Mouse (Mus musculus) hindbrain, embryonic 15.5 days (tissue): ENCODE results near the gene Dnajb12. TPM values are rescaled to one million over a fixed set of nuclear protein-coding genes. Genes with fewer than 3 reads are reported as not detected.

ENCODE experiments used
- ATAC-seq: fragments of 200-750 bp; cut with Nextera tagmentation; 2 replicates; pipeline ENCODE4 v1.8.0; 2017; ENCODE audit warnings: low read depth, moderate number of reproducible peaks, moderate TSS enrichment; ENCODE audit not compliant: low FRiP score
- H3K27ac ChIP-seq: fragments of 300-500 bp; sonication (generic); replicated peaks from 2 replicates; pipeline ENCODE4 v1.5.1; 2015; ENCODE audit warnings: mild to moderate bottlenecking, inconsistent platforms
- H3K27me3 ChIP-seq: fragments of 300-500 bp; sonication (generic); 2 replicates; pipeline ENCODE4 v1.6.1; 2015; ENCODE audit warnings: control low read depth, inconsistent platforms
- H3K36me3 ChIP-seq: fragments of 300-500 bp; sonication (generic); 2 replicates; pipeline ENCODE4 v1.6.1; 2015; ENCODE audit warnings: control low read depth, inconsistent platforms
- H3K4me1 ChIP-seq: fragments of 300-500 bp; sonication (generic); replicated peaks from 2 replicates; pipeline ENCODE4 v1.6.1; 2015; ENCODE audit warnings: control low read depth, inconsistent platforms
- H3K4me2 ChIP-seq: fragments of 300-500 bp; sonication (generic); 2 replicates; pipeline ENCODE4 v1.6.1; 2015; ENCODE audit warnings: moderate library complexity, mild to moderate bottlenecking, inconsistent platforms
- H3K4me3 ChIP-seq: fragments of 300-500 bp; sonication (generic); 2 replicates; pipeline ENCODE4 v1.5.1; 2015; ENCODE audit warnings: mild to moderate bottlenecking, inconsistent platforms
- H3K9ac ChIP-seq: fragments of 300-500 bp; sonication (generic); 2 replicates; pipeline ENCODE4 v1.6.1; 2015; ENCODE audit warnings: inconsistent platforms
- H3K9me3 ChIP-seq: fragments of 300-500 bp; sonication (generic); 2 replicates; pipeline ENCODE4 v1.6.1; 2016; ENCODE audit warnings: control low read depth, inconsistent platforms
- WGBS: fragments of 180-500 bp; shearing (Covaris S2); methylation state at CpG from one replicate; pipeline ENCODE4 v1.1.7; 2015; 5-methylcytosine and 5-hydroxymethylcytosine counted together
- polyA plus RNA-seq: library from polyadenylated mRNA; unstranded; fragments of >200 nt; fragmentation: Nextera tagmentation; extraction: Ambion mirVana; gene quantifications from 2 replicates; pipeline ENCODE4 v1.2.1, GENCODE M21; 2015

Gene Dnajb12
- polyA plus RNA-seq, 1 experiment from 2014 or later = 24.6 TPM

DNA sequence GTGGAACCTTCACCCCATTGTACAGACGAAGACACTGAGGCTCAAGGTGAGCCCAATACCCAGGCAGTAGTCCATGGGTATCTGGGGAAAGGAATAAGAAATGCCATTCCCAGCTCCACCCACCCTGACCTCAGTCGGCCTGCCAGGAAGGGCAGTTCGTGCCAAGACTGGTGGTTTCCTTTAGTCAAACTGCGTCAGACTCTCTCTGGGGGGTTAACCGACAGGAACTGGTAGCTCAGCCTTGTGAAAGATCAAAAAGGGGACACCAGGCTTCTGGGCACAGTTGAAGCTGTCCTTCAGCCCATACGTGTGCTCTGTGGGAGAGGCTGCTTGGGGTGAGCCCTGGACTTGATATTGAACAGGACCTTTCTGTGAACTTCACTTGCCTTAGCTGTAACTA is 53.2 kb downstream of the Dnajb12 start:
- Histone ChIP-seq H3K4me1 (peaks cover 6% of the 10 kb centered on the region; the same call in 1 of the 2 replicates), H3K27me3 (no peaks in the 10 kb centered on the region), H3K4me3 (no peak overlapping the region), H3K9ac (no peak overlapping the region), H3K9me3 (no peaks in the 10 kb centered on the region), H3K36me3 (no peaks in the 10 kb centered on the region), H3K4me2 (no peak overlapping the region), H3K27ac (no peak overlapping the region)
- WGBS = 80% methylated on average over 6 of the region's 6 CpGs
- no peak for ATAC-seq

DNA sequence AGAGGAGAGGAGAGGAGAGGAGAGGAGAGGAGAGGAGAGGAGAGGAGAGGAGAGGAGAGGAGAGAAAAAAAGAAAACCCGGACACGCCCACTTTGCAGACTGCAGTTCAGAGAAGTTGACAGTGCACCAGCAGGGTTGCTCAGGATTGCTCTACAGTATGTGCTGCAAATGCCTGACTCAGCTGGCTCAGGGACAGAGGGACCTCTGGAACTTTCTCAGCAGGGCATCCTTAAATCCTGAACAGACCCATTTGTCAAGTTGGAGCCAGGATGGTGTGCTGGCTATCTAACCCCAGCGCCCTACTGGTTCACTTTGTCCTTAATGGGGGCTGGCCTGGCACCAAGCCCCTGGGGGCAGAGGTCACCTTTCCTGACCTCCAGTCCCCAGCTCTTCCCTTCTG is 54.7 kb downstream of the Dnajb12 start:
- H3K4me1 ChIP-seq = peaks cover 6% of the 10 kb centered on the region; the same call in 1 of the 2 replicates
- no peak overlapping the region for H3K9ac ChIP-seq
- ATAC-seq = no peak
- WGBS = 25% methylated on average over 3 of the region's 3 CpGs
- no peaks in the 10 kb centered on the region for H3K36me3 ChIP-seq
- no peaks in the 10 kb centered on the region for H3K27me3 ChIP-seq
- H3K9me3 ChIP-seq = no peaks in the 10 kb centered on the region
- H3K27ac ChIP-seq = no peak overlapping the region
- no peak overlapping the region for H3K4me2 ChIP-seq
- H3K4me3 ChIP-seq = no peak overlapping the region

DNA sequence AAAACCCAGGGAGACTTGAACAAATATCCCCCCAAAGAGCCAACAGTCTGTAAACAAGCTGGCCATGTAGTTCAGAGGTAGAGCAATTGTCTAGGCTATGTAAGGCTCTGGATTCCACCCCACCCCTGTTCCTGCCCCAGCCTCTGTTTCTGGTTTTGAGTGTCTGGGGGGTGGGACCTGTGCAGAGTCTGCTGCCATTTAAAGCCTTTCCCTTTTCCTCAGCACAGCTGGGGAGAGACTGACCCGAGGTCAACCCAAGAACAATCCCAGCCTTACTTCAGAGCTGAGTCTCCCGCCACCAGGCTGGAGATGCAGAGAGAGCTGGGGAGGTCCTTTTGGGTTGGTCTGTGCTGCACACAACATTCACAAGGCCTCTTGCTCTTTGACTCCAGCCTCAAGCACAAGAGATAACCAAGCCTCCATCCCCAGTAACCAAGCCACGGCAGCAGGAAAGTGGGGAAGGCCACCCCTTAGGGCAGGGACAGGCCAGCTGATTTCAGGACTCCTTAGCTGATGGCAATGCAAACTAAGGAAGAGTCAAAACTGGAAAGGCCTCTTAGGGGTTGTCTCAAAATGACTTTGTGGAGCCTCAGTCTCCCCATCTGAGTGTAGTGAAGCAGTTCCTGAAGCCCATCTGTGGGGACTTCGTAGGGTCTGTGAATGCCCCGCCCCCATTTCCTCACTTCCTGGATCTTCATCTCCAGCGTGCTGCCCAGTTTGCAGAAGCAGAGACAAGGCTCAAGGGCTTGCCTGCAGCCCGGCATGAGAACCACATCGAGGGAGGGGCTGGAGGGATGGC is 56.9 kb downstream of the Dnajb12 start:
- no peaks in the 10 kb centered on the region for H3K4me1 ChIP-seq
- H3K36me3 ChIP-seq = no peaks in the 10 kb centered on the region
- no peak overlapping the region for H3K9ac ChIP-seq
- no peaks in the 10 kb centered on the region for H3K27me3 ChIP-seq
- no peak for ATAC-seq
- no peak overlapping the region for H3K4me2 ChIP-seq
- no peak overlapping the region for H3K4me3 ChIP-seq
- no peaks in the 10 kb centered on the region for H3K9me3 ChIP-seq
- no peak overlapping the region for H3K27ac ChIP-seq
- 50% methylated on average over 8 of the region's 8 CpGs for WGBS

DNA sequence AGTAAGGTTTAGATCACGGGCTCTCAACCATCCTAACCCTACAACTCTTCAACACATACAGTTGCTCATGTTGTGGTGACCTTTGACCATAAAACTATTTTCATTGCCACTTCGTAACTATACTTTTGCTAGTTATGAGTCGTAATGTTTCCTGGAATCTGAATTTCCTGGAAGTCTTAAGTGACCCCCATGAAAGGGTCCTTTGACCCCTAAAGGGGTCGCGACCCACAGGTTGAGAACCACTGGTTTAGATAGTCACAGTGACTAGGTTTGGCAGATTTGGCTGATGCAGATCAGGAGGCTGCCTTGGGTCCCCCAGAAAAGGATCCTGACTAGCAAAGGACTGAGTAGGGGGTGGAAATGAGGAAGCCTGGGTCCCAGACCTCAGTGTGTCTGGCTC is 59.3 kb downstream of the Dnajb12 start:
- no peaks in the 10 kb centered on the region for H3K27me3 ChIP-seq
- 83% methylated on average over 5 of the region's 5 CpGs for WGBS
- no peak overlapping the region for H3K4me2 ChIP-seq
- H3K9ac ChIP-seq = no peak overlapping the region
- no peak for ATAC-seq
- H3K4me3 ChIP-seq = no peak overlapping the region
- no peaks in the 10 kb centered on the region for H3K36me3 ChIP-seq
- no peak overlapping the region for H3K27ac ChIP-seq
- H3K9me3 ChIP-seq = no peaks in the 10 kb centered on the region
- H3K4me1 ChIP-seq = peaks cover 19% of the 10 kb centered on the region

DNA sequence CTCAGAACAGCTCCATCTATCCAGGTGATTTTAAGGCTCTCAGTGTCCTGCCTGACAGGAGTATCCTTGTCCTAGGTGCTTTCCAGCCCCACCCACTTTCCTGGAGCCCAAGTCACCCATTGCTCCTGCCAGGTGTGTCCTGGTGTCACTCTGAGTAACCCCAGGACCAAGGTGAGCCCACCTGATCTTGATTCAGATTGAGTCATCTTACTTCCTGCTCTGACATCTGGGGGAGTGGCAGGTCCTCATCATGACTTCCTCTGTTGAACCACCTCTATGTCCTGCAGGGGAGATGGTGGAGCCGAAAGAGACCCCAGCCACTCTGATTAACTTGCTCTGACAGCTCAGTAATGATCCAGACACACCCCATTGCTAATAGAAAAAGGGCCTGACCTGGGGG is 59.7 kb downstream of the Dnajb12 start:
- Histone ChIP-seq H3K9ac (no peak overlapping the region), H3K4me3 (no peak overlapping the region), H3K4me1 (peaks cover 22% of the 10 kb centered on the region), H3K9me3 (no peaks in the 10 kb centered on the region), H3K4me2 (no peak overlapping the region), H3K36me3 (no peaks in the 10 kb centered on the region), H3K27ac (no peak overlapping the region), H3K27me3 (no peaks in the 10 kb centered on the region)
- WGBS = 67% methylated on average over 1 of the region's 1 CpGs
- no peak for ATAC-seq

DNA sequence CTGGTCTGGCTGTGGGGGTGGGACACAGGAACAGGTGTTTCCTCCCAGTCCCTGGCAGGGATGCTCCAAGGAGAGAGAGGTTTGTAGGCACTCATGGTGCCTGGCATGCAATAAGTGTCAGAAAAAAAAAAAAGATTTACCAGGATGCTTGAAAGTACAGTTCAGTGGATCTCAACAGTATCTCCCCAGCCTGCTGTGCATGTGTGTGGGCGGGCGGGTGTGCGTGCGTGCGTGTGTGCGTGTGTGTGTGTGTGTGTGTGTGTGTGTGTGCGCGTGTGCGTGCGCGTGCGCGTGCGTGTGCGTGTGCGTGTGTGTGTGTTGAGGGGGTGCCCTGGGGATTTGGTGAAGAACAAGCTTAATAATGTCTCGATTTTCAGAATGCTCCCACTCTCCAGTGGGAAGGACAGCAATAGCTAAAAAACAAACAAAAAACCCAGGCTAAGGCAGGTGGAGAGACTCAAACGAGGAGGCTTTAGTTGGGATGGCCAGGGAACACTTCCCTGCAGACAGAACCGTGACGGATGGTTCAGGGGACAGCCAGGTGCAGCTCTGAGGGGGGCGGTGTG is 63.0 kb downstream of the Dnajb12 start:
- no peaks in the 10 kb centered on the region for H3K36me3 ChIP-seq
- H3K27ac ChIP-seq = peak overlapping the region; percentile 72
- H3K9me3 ChIP-seq = no peaks in the 10 kb centered on the region
- H3K27me3 ChIP-seq = no peaks in the 10 kb centered on the region
- H3K4me1 ChIP-seq = peaks cover 24% of the 10 kb centered on the region
- H3K9ac ChIP-seq = peak overlapping the region; percentile 42
- H3K4me3 ChIP-seq = peak overlapping the region; percentile 18
- ATAC-seq = peak; percentile 50; the same call in 1 of the 2 replicates
- 62% methylated on average over 21 of the region's 21 CpGs for WGBS
- H3K4me2 ChIP-seq = peak overlapping the region; percentile 53

DNA sequence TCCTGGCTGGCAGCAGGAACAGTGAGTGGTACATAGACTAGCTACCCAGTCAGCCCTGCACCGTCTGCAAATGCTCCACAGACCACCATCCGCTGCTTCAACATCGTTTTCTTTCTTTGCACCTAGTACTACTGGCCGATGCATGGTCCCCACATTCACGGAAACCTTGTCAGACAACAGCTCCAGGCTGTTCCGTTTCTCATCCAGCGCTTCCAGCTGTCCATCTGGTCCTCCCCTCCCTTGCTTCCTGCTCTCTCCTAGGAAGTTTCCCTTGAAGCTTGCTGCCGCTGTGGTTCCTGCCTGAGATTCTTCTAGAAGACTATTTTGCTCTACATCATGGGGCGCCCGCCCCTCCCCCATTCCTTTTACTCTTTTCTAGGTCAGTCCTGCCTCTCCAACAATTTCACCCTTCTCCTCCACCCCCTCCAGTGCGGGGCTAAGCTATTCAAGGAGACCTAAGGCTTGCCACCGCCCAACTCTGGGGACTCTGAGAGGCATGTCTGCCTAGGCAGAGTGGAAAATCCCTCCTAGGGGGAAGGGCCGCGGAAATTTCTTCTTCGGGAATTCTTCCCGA is 63.6 kb downstream of the Dnajb12 start:
- ATAC-seq = peak; percentile 71
- Histone ChIP-seq H3K4me3 (peak overlapping the region; percentile 18), H3K4me1 (peaks cover 30% of the 10 kb centered on the region), H3K36me3 (no peaks in the 10 kb centered on the region), H3K27me3 (no peaks in the 10 kb centered on the region), H3K9ac (peak overlapping the region; percentile 42), H3K4me2 (peak overlapping the region; percentile 53), H3K27ac (peak overlapping the region; percentile 72), H3K9me3 (no peaks in the 10 kb centered on the region)
- 1% methylated on average over 16 of the region's 16 CpGs for WGBS

DNA sequence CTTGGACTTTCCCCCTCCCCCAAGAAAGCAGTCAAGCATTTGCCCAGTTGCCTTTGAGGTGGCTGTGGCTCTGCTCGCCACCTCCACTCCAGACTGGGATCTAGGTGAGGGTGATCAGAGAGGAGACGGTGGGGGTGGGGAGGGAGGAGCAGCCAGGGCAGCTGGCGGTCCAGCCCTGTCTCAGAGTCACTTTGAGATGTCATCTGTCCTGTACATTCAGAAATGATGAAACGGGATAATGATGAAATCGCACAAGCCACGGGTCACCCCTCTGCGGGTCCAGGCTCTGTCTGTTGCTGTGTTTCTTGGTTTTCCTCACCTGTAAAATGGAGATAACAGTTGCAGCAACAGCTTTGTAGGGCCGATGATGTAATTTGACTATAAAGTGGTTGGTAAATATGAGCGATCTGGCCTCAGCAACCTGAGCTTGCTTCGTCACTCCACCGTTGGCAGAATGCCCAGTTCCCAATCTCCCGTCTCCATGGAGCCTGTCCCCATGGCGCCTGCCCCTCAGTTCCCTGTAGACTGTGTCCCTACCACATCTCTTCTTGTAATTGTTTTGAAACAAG is 64.1 kb downstream of the Dnajb12 start:
- Histone ChIP-seq H3K4me3 (peak overlapping the region; percentile 18; the same call in 1 of the 2 replicates), H3K36me3 (no peaks in the 10 kb centered on the region), H3K4me2 (peak overlapping the region; percentile 53), H3K27ac (peak overlapping the region; percentile 72), H3K9me3 (no peaks in the 10 kb centered on the region), H3K27me3 (no peaks in the 10 kb centered on the region), H3K9ac (peak overlapping the region; percentile 42; the same call in 1 of the 2 replicates), H3K4me1 (peaks cover 35% of the 10 kb centered on the region)
- ATAC-seq = peak; percentile 39
- 35% methylated on average over 13 of the region's 13 CpGs for WGBS

DNA sequence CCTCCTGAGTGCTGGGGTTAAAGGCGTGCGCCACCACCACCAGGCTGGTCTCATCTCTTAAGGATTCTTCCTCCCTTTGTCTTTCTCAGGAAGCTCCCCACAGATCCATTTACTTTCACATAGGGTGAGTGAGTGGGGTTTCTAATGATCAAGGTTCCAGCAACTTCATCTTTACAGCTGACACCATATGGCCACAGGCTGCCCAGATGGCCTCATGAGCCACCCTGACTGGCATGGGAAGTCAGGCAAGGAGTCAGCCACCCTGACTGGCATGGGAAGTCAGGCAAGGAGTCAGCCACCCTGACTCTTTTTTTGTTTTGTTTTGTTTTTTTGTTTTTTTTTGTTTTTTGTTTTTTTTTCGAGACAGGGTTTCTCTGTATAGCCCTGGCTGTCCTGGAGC is 66.1 kb downstream of the Dnajb12 start:
- Histone ChIP-seq H3K4me1 (peaks cover 54% of the 10 kb centered on the region), H3K4me3 (no peak overlapping the region), H3K9ac (no peak overlapping the region), H3K27ac (no peak overlapping the region), H3K36me3 (peaks cover 4% of the 10 kb centered on the region; the same call in 1 of the 2 replicates), H3K27me3 (no peaks in the 10 kb centered on the region), H3K9me3 (no peaks in the 10 kb centered on the region), H3K4me2 (no peak overlapping the region)
- no peak for ATAC-seq
- 82% methylated on average over 3 of the region's 3 CpGs for WGBS

DNA sequence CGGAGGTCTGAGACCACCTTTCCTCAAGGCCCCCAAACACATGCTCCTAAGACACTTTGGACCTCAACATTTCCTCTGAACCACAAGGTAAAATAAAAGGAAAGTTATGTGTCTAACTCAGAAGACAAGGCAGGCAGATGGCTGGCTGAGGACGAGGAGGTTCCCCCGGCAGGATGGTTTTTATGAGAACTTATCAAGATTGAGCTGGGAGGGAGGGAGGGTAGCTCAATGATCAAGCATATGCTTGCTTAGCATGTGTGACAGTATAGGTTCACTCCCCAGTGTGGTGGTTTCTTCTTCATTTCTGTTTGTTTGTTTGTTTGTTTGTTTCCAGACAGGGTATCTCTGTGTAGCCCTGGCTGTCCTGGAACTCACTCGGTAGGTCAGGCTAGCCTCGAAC is 67.0 kb downstream of the Dnajb12 start:
- no peak overlapping the region for H3K9ac ChIP-seq
- H3K4me3 ChIP-seq = no peak overlapping the region
- no peak overlapping the region for H3K4me2 ChIP-seq
- no peak for ATAC-seq
- H3K4me1 ChIP-seq = peaks cover 56% of the 10 kb centered on the region
- H3K9me3 ChIP-seq = no peaks in the 10 kb centered on the region
- H3K36me3 ChIP-seq = peaks cover 4% of the 10 kb centered on the region; the same call in 1 of the 2 replicates
- no peaks in the 10 kb centered on the region for H3K27me3 ChIP-seq
- 93% methylated on average over 5 of the region's 5 CpGs for WGBS
- no peak overlapping the region for H3K27ac ChIP-seq

DNA sequence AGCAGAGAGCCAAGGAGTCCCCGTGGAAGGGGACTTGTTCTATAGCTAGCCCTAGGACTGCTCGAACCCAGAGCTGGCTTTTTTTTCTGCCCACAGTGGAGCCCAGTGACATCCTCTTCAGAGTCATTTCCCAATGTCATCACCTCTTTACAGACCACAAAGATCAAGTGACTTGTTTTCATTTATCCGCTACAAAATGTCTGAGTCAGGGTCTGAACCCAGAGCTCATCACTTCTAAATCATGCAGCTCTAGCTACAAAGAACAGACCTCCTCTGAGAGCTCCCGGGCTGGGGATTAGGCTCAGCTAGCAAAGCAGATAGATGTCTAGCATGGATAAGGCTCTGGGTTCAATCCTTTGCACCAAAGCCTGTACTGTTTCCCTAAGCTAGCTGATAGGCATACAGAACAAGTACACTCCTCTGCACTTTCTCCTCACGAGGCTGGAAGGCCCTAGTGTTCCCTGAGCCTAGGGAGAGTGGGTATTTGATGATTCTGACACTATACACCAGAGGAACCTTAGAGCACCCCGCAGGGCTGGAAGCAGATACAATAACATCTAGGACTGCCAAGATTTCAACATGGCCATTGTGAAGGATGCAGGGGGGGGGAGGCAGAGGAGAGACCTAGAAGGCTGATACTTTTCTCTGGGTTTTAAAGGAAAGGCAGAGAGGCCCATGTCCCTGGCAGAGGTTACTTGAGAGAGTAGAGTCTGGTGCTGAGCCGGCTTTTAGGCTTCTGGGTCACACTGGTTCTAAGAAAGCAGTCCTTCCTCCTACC is 68.1 kb downstream of the Dnajb12 start:
- Histone ChIP-seq H3K27me3 (no peaks in the 10 kb centered on the region), H3K9ac (no peak overlapping the region), H3K4me2 (no peak overlapping the region), H3K27ac (peak overlapping the region; percentile 3; the same call in 1 of the 2 replicates), H3K4me1 (peaks cover 50% of the 10 kb centered on the region), H3K36me3 (peaks cover 4% of the 10 kb centered on the region; the same call in 1 of the 2 replicates), H3K9me3 (no peaks in the 10 kb centered on the region), H3K4me3 (no peak overlapping the region)
- WGBS = 62% methylated on average over 7 of the region's 7 CpGs
- ATAC-seq = no peak
